Mouse (Mus musculus) ES-E14 (cell line): ENCODE results near the gene Ankrd36.

ENCODE experiments used
- CHD2 ChIP-seq: IDR thresholded peaks from 2 replicates; pipeline ENCODE4 v1.6.1; 2014; ENCODE audit warnings: mild to moderate bottlenecking, low read depth, low read length, inconsistent platforms
- HCFC1 ChIP-seq: IDR thresholded peaks from 2 replicates; pipeline ENCODE4 v1.6.1; 2012; ENCODE audit warnings: low read length, inconsistent platforms, borderline replicate concordance; ENCODE audit not compliant: insufficient read depth
- MAFK ChIP-seq: IDR thresholded peaks from 2 replicates; pipeline ENCODE4 v1.6.1; 2014; ENCODE audit warnings: mild to moderate bottlenecking, low read depth, low read length, inconsistent platforms; ENCODE audit not compliant: insufficient read depth
- ZC3H11A ChIP-seq: IDR thresholded peaks from 2 replicates; pipeline ENCODE4 v1.6.1; 2012; ENCODE audit warnings: low read depth, mild to moderate bottlenecking, inconsistent platforms, low read length, borderline replicate concordance
- ZNF384 ChIP-seq: IDR thresholded peaks from 2 replicates; pipeline ENCODE4 v1.6.1; 2012; ENCODE audit warnings: low read depth, low read length, inconsistent platforms

DNA sequence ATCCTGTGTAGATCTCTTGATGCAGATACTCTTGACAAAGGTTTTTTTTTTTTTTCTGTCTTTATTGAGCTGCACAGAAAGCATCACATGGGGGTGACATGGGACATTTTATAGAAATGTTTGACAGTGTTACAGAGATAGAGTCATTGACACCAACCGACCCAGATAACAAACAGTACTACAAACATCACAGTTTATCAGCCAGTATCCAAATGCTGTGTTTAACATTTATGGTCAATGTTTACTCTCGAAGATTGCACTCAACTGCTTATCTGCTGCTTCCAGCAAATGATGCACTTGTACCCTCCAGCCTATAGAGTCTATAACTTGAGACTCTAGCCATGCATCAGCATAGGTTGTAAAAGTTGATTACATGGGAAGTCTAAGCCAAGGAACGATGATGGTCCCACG, 25.9 kb downstream of the Ankrd36 start:
- no peak for TF ChIP-seq HCFC1
- TF ChIP-seq ZC3H11A: no peak
- no peak for TF ChIP-seq MAFK
- no peak for TF ChIP-seq CHD2
- TF ChIP-seq ZNF384: no peak
